18 mouse cellular contexts compared by ENCODE assay signal in the genomic region with DNA sequence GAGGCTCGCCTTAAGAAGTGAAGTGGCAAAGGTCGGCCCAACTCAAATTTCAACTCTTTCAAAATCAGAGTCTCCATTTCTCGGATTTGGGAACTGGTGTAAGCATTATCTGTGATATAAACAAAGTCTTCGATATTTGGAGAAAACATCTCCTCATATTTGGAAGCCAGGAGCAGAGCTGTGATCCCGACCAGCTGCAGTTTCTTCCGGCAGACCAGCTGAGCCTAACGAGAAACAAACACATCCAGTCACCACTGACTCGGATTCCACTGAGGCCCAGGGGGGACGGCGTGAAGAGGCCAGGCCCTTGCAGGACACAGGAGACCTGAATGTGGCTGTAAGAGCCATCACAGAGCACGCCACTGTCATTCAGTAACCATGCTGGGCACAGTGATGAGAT. TPM values are rescaled to one million over a fixed set of nuclear protein-coding genes. Genes with fewer than 3 reads are reported as not detected.
DNase-seq lines count a peak whose midpoint lies in the region; ATAC-seq lines count a peak whose summit lies in the region.
"Had no signal": no experiment of that assay in that cellular context is flagged by ENCODE, and none has a peak within 500 bp of the region (broad histone marks: within the 10 kb centered on the region; RNA-seq: fewer than 3 reads in every experiment).

No protein-coding gene starts in this region.

- H3K27me3 ChIP-seq in forebrain, embryonic 11.5 days (ENCODE audit: control insufficient read depth, insufficient read depth, low read length) = no peaks in the 10 kb centered on the region
- H3K27me3 ChIP-seq in forebrain, embryonic 12.5 days = no peaks in the 10 kb centered on the region
- H3K27me3 ChIP-seq in hindbrain, embryonic 11.5 days (ENCODE audit: control insufficient read depth, insufficient read depth, low read length) = no peaks in the 10 kb centered on the region
- H3K27me3 ChIP-seq: forebrain, embryonic 15.5 days; heart, embryonic 12.5 days had no signal

- H3K36me3 ChIP-seq in forebrain, embryonic 11.5 days (ENCODE audit: control insufficient read depth, insufficient read depth, low read length) = peaks cover 30% of the 10 kb centered on the region
- peaks cover 92% of the 10 kb centered on the region for H3K36me3 ChIP-seq in forebrain, embryonic 12.5 days (replicated peaks)
- peaks cover 15% of the 10 kb centered on the region for H3K36me3 ChIP-seq in hindbrain, embryonic 11.5 days (ENCODE audit: control insufficient read depth, insufficient read depth, low read length)

- peak; percentile 30 for DNase-seq in forebrain, embryonic 11.5 days (ENCODE audit: low spot score)
- peak; percentile 32 for DNase-seq in testis, postnatal 10 days (ENCODE audit: low spot score)
- no peak for DNase-seq in testis, postnatal 14 days (ENCODE audit: low spot score)
- DNase-seq in lung, postnatal 4 days = peak; percentile 31 to 77
- DNase-seq in hindbrain, embryonic 11.5 days (ENCODE audit: low spot score) = no peak
- DNase-seq in spleen, postnatal 4 days (ENCODE audit: low spot score in 2 of 2) = no peak
- DNase-seq: adrenal gland, adult 8-10 months; adrenal gland, postnatal 36 days; B cell, adult 2 months; cerebellum, adult 2 months; cerebellum, postnatal 10 days; heart, adult 2 months had no signal

- ATAC-seq in forebrain, embryonic 11.5 days (replicated peaks; ENCODE audit: low FRiP score) = no peak
- ATAC-seq in forebrain, embryonic 12.5 days (ENCODE audit: low FRiP score) = no peak
- ATAC-seq in hindbrain, embryonic 11.5 days (ENCODE audit: low FRiP score) = no peak
- ATAC-seq: CD4-positive, CD25-positive, alpha-beta regulatory T cell, adult 4 months; forebrain, embryonic 15.5 days had no signal

- no peaks in the 10 kb centered on the region for H3K9me3 ChIP-seq in forebrain, embryonic 11.5 days (ENCODE audit: control insufficient read depth, low read length)
- no peaks in the 10 kb centered on the region for H3K9me3 ChIP-seq in forebrain, embryonic 12.5 days
- no peaks in the 10 kb centered on the region for H3K9me3 ChIP-seq in hindbrain, embryonic 11.5 days (ENCODE audit: control insufficient read depth, low read length)
- H3K9me3 ChIP-seq: embryonic facial prominence, embryonic 10.5 days; forebrain, embryonic 15.5 days; heart, embryonic 12.5 days; hindbrain, embryonic 10.5 days had no signal

- H3K4me3 ChIP-seq in forebrain, embryonic 11.5 days (ENCODE audit: low read depth, low read length) = no peak overlapping the region
- no peak overlapping the region for H3K4me3 ChIP-seq in forebrain, embryonic 12.5 days (replicated peaks)
- H3K4me3 ChIP-seq in hindbrain, embryonic 11.5 days (ENCODE audit: low read depth, low read length) = no peak overlapping the region
- H3K4me3 ChIP-seq: embryonic facial prominence, embryonic 10.5 days; forebrain, embryonic 15.5 days; heart, adult 2 months; heart, embryonic 12.5 days; hindbrain, embryonic 10.5 days had no signal

- no peaks in the 10 kb centered on the region for H3K4me1 ChIP-seq in forebrain, embryonic 11.5 days (replicated peaks; ENCODE audit: control insufficient read depth, insufficient read depth, low read length)
- no peaks in the 10 kb centered on the region for H3K4me1 ChIP-seq in forebrain, embryonic 12.5 days
- no peaks in the 10 kb centered on the region for H3K4me1 ChIP-seq in hindbrain, embryonic 11.5 days (replicated peaks; ENCODE audit: control insufficient read depth, insufficient read depth, low read length)
- H3K4me1 ChIP-seq: embryonic facial prominence, embryonic 10.5 days; forebrain, embryonic 15.5 days; heart, embryonic 12.5 days; hindbrain, embryonic 10.5 days had no signal

- 84% methylated on average over 11 of the region's 11 CpGs for WGBS in forebrain, embryonic 11.5 days
- 74% methylated on average over 11 of the region's 11 CpGs for WGBS in forebrain, embryonic 12.5 days
- 75% methylated on average over 11 of the region's 11 CpGs for WGBS in hindbrain, embryonic 11.5 days

- H3K4me2 ChIP-seq in forebrain, embryonic 11.5 days (ENCODE audit: low read depth, low read length, severe bottlenecking) = no peak overlapping the region
- no peak overlapping the region for H3K4me2 ChIP-seq in forebrain, embryonic 12.5 days
- no peak overlapping the region for H3K4me2 ChIP-seq in hindbrain, embryonic 11.5 days (replicated peaks; ENCODE audit: low read depth, low read length)
- H3K4me2 ChIP-seq: forebrain, embryonic 15.5 days; heart, embryonic 12.5 days had no signal

- H3K9ac ChIP-seq in forebrain, embryonic 11.5 days (ENCODE audit: low read length) = no peak overlapping the region
- no peak overlapping the region for H3K9ac ChIP-seq in forebrain, embryonic 12.5 days
- H3K9ac ChIP-seq in hindbrain, embryonic 11.5 days (ENCODE audit: low read depth, low read length) = no peak overlapping the region
- H3K9ac ChIP-seq: forebrain, embryonic 15.5 days; heart, embryonic 12.5 days had no signal

- no peak overlapping the region for H3K27ac ChIP-seq in forebrain, embryonic 11.5 days (ENCODE audit: low read depth, low read length)
- no peak overlapping the region for H3K27ac ChIP-seq in forebrain, embryonic 12.5 days
- no peak overlapping the region for H3K27ac ChIP-seq in hindbrain, embryonic 11.5 days (ENCODE audit: low read depth, low read length)
- H3K27ac ChIP-seq: embryonic facial prominence, embryonic 10.5 days; forebrain, embryonic 15.5 days; heart, adult 2 months; hindbrain, embryonic 10.5 days had no signal

RNA-seq across cellular contexts. Expression of a gene that starts 10.7 kb away (rescaled TPM):
- polyA plus RNA-seq in forebrain, embryonic 11.5 days (2014; fragmentation: Nextera tagmentation; extraction: Ambion mirVana) = 218 and 229 TPM in 2 replicates
- polyA plus RNA-seq in forebrain, embryonic 12.5 days (2016; fragmentation: Nextera tagmentation; extraction: Ambion mirVana) = 174 and 176 TPM in 2 replicates
- 206 and 222 TPM in 2 replicates for polyA plus RNA-seq in hindbrain, embryonic 11.5 days (2014; fragmentation: Nextera tagmentation; extraction: Ambion mirVana)

Comparison
In these comparisons a context has a peak if more than half of its experiments do, and no peak if none do; other contexts are left out.
1. DNase-seq: peak in forebrain, embryonic 11.5 days (single experiment), testis, postnatal 10 days (single experiment) and lung, postnatal 4 days (2 of 2); none in testis, postnatal 14 days (single experiment), hindbrain, embryonic 11.5 days (single experiment) and spleen, postnatal 4 days (0 of 2).